Mouse (Mus musculus) hindlimb bud, embryonic 11.5 days (tissue): ENCODE measurements around the gene Nrm.

Experiments
- DNase-seq: peaks from one replicate; pipeline ENCODE4 v3.0.0-alpha.2; 2012; ENCODE audit warnings: low read depth, low spot score; ENCODE audit errors: extremely low spot score

Nrm gene

GRCm38 (mm10) chr17:35861198-35861857, at the start of gene Nrm:
Nrm (plus strand) TSS chr17:35861318.
- no peak for DNase-seq

GRCm38 (mm10) chr17:35812307-35812706, 48.8 kb upstream of the Nrm start:
- no peak for DNase-seq

GRCm38 (mm10) chr17:35812736-35813135, 48.4 kb upstream of the Nrm start:
- no peak for DNase-seq

DNA sequence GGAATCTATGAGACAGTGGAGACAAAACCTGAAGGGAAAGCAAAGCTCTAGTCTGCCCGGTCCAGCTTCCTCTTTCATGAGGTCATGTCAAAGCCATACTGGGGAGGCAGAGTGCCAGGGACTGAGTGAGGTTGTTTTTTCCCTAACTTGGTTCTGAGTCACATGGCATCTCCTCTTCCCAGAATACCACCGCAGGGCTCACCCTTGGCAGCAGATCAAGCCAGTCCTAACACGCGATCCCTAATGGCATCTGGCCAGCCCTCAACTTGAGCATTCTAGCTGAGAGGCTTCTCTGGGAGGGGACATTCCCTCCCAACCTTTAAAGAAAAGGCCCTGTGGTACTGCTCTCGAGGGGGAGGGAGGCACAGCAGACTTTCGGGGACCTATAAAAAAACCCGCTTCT, 47.9 kb upstream of the Nrm start:
- no peak for DNase-seq

- no peak for DNase-seq
These were observed 47.5 kb upstream of the Nrm start for GRCm38 (mm10) chr17:35813653-35814052.

DNA sequence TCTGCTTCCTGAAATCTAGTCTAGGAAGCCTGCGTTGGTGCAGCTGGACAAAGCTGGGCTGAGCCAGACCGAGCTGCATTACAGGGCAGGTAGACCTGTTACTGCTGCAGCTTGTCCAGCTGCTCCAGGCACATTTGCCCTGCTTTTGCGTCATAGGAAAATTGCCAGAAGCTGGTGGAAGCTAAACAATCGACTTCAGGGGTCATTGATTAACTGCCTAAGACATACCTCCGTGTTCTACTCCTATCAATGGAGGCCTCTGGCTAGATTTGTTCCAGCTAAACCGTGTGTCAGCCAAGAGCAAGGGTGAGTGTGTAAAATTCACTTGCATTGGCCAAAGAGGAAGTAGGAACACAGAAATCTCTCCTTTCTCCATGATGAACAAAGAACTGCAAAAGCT, 46.4 kb upstream of the Nrm start:
- no peak for DNase-seq

- no peak for DNase-seq
These were observed 45.3 kb upstream of the Nrm start for GRCm38 (mm10) chr17:35815836-35816235.

GRCm38 (mm10) chr17:35816686-35817085, 44.4 kb upstream of the Nrm start:
- DNase-seq, result no peak

- no peak for DNase-seq
These were observed 43.9 kb upstream of the Nrm start for GRCm38 (mm10) chr17:35817226-35817625.

DNA sequence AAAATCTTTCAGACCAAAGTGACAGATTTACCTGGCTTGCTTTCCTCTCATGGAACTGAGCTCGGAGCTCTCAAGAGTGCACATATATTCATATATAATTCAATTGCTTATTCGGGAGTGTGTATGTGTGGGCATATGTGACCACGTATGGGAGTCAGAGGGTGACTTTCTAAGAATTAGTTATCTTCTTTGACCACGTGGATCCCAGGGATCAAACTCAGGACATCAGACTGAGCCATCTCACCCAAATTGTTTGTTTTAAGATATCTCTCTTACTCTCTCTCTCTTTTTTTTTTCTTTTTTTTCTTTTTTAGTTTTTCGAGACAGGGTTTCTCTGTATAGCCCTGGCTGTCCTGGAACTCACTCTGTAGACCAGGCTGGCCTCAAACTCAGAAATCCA, 41.0 kb upstream of the Nrm start:
- DNase-seq, result no peak

DNA sequence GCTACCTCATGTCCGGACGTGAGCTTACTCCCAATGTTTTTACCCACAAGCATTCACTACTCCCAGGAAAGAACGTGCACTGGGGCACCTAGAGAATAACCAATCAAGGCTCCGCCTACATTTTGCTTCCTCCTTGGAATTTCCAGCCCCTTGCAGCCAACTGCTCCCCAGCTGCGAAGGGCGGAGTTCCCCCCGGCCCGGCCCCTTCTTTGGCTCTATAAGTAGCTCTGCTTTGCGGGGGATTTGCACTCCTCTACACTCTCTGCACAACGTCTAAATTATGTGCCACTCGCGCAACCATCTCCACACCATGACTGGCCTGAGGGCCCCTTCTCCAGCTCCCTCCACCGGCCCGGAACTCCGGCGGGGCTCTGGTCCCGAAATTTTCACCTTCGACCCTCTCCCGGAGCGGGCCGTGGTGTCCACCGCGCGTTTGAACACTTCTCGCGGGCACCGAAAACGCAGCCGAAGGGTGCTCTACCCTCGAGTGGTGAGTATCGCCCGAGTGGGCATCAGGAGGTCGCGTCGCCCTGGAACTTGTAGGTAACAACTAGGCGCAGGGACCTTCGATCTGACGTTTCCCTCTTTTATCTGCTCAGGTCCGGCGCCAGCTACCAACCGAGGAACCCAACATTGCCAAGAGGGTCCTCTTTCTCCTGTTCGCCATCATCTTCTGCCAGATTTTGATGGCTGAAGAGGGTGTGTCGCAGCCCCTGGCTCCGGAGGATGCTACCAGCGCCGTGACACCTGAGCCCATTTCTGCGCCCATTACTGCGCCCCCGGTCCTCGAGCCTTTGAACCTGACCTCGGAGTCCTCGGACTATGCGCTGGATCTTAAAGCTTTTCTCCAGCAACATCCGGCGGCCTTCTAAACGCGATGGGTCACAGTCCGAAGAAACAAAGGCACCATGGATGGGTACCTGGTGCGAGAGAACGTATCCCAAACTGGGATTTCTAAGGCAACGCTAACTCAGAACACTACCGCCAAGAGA, 39.4 kb upstream of the Nrm start, which contains the start of gene Ier3:
Gene Ier3 (plus strand): TSS at position 246 of the 992 bp plus-strand sequence.
- DNase-seq, result no peak

- DNase-seq, result no peak
These were observed 38.6 kb upstream of the Nrm start for GRCm38 (mm10) chr17:35822564-35822963.

DNA sequence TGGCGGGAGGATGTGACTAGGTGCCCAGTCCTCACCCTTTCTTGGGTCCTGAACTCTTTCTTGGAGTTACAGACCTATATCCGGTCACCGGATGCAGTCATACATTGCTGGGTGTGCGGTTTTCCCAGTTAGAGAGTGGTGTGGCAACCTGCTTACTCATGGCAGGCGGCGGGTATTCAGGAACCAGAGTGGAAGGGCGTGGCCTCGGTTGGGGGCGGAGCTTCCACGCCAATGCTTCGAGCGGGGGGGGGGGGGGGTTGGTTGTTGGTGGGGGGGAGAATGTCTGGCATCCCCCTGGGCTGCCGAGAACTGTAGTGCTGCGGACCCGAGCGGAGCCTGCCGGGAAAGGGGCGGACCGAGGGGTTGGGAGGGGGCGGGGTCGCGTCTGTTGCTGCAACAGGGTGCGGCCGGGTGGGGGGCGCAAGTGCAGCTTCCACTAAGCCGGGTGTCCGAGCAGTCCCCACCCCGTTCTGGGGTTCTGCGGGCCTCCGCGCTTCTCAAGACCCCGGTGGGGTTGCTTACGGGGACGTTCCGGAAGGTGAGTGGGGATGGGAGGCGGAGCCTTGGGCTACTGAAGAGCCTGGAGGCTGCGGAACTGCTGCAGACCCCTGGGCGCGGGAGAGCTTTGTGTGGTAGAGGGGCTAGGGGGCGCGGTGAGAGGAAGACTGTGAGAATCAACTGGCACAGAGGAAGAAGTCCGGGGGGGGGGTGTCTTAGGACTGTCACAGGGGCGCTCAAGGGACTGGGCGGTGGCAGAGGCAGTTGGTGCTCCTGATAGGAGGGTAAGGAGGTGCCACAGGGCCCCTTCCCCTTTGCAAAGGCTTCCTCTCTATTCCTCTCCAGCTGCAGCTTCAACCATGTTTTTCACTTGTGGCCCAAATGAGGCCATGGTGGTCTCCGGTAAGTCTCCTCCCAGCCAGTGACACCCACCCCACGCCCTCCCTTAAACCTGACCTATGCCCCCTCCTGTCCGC, 37.9 kb upstream of the Nrm start, which contains the start of gene Flot1:
Gene Flot1 (plus strand): TSS at position 267 of the 974 bp plus-strand sequence.
- DNase-seq, result no peak

GRCm38 (mm10) chr17:35824402-35824801, 36.7 kb upstream of the Nrm start:
- DNase-seq, result no peak

- DNase-seq, result no peak
These were observed 35.8 kb upstream of the Nrm start for GRCm38 (mm10) chr17:35825109-35825850.

DNA sequence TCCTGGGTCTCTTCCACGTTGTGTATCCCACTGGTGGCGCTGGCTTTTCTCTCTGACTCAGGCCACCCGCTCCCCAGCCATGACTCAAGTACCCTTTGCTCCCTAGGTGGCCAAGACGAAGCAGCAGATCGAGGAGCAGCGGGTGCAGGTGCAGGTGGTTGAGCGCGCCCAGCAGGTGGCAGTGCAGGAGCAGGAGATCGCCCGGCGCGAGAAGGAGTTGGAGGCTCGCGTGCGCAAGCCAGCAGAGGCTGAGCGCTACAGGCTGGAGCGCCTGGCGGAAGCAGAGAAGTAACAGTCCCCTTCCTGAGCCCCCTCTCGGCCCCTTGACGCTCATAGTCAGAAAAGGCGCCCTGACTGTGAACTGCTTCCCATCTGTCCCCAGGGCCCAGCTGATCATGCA, 31.4 kb upstream of the Nrm start:
- DNase-seq, result no peak

- no peak for DNase-seq
These were observed 28.5 kb upstream of the Nrm start for GRCm38 (mm10) chr17:35832400-35833238.

GRCm38 (mm10) chr17:35833239-35833751, 27.8 kb upstream of the Nrm start:
- no peak for DNase-seq

DNA sequence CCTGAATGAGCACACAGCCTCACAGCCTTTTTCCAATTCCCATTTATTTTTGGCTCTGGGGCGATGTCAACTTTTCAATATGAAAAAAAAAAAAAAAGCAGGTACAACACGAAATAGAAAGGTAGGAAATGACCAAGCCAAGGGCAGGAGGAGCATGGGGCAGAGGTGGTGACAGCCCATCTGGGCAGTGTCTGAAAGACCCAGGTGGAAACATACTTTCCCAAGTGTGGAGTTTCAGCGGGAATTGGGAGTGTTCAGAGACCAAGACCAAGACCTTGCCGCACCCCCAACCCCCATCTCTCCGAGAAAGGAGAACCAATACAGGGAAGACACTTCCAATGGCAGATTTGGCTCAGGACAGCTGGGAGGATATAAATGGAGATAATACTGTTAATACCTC, 27.2 kb upstream of the Nrm start:
- no peak for DNase-seq
